Mouse (Mus musculus) fibroblast of lung, adult 2 months (primary cell): Measurements from ENCODE around the gene Slc43a1.

Experiments used
- DNase-seq: peaks from one replicate; pipeline ENCODE4 v3.0.0-alpha.2; 2011; ENCODE audit warnings: low read depth

Gene Slc43a1

DNA sequence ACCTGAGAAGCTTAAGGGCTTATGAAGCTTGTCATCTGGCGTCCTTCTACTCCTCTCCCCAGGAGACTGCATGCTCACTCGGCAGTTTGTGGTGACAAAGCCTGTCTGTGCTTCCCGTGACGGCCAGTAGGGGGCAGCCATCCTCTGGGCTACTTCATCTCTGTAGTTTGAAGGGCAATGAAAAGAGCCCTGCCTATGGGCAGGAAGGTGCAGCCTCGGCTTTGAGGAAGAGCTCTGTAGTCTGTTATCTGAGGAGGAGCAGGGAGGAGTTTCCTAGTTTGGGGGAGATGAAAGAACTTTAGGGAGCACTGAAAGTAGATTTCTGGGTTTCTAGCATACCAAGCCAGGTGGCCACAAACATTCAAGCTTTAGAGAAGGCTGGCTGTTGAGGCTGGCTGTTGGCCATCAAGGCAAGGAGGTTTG, 29.9 kb downstream of the Slc43a1 start:
- DNase-seq = no peak

GRCm38 (mm10) chr2:84868977-84869376, 30.3 kb downstream of the Slc43a1 start:
- DNase-seq = no peak

GRCm38 (mm10) chr2:84870623-84871160, 32.0 kb downstream of the Slc43a1 start:
- DNase-seq = no peak

DNA sequence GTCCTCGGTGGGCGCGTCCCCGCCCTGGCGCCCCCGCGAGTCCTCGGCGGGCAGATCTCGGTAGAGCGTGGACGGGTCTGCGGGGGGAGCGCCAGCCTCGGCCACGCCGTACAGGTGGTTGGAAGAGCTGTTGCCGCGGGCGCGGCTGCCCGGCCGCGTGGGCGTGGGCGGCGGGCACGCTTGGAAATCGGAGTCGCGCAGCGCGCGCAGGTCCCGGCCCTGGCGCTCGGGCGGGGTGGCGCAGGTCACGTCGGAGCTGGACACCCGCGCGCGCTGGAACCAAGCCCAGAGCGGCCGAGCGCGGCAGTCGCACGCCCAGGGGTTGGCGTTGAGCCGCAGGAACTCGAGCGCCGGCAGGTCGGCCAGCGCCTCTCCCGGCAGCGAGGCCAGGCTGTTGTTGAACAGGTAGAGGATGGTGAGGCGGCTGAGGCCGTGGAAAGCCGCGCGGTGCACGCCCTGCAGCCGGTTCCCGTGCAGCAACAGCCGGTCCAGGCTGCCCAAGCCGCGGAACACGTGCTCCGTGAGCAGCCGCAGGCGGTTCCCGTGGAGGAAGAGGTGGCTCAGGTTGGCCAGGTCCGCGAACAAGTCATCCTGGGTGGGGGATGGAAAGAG, 33.6 kb downstream of the Slc43a1 start:
- DNase-seq = no peak

DNA sequence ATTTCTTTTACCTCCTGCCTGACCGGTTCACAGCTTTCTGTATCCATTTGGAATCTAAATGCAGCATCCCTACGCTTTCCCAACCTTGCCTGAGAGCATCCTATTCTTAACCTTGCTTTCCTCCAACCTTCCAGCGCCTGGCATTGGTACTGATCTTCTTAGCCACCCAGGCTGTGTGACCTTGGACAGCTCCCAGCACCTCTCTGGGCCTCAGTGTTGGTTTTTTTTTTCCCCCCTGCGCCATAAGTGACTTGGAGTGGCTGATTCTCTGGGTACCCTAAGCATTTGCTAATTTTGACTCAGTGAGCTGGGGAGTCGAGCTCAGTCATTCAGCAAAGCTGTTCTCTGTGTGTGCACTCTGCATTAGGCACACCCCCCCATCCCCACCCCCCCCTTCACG, 37.2 kb downstream of the Slc43a1 start:
- DNase-seq = no peak

DNA sequence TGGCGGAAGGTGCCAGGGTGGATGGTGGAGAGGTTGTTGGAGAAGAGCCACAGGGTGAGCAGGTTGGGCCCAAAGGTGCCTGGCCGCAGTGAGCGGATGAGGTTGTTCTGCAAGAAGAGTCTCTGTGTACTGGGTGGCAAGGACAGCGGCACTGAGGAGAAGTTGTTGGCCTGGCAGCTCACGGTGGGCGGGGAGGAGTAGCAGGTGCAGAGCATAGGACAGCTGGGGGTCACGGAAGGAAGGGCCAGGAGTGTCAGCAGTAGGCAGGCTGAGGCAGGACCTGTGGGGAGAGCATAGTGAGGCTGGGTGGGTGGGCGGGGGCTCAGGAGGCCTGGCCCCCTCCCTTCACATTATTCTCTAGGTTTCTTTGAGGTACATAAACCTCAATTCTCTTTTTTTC, 41.9 kb downstream of the Slc43a1 start:
- no peak for DNase-seq

GRCm38 (mm10) chr2:84882606-84883005, 44.0 kb downstream of the Slc43a1 start:
- DNase-seq = no peak

DNA sequence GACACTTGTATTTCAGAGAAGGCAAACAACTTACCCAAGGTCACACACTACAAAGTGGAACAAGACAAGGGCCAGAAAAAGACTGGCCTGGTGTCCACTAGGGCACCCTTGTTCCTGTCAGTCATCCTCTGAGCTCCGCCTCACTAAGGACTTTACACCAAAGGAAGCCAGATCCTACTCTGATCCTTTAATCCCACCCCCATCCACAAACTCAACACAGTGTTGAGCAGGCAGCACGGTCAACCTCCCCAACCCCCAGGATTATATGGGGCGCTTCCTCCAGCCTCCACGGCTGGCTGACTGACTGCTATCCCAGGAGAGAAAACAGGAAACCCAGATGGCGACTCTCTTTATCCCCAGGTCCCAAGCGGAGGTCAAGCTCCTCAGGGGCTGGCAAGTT, 44.4 kb downstream of the Slc43a1 start:
- DNase-seq = no peak

DNA sequence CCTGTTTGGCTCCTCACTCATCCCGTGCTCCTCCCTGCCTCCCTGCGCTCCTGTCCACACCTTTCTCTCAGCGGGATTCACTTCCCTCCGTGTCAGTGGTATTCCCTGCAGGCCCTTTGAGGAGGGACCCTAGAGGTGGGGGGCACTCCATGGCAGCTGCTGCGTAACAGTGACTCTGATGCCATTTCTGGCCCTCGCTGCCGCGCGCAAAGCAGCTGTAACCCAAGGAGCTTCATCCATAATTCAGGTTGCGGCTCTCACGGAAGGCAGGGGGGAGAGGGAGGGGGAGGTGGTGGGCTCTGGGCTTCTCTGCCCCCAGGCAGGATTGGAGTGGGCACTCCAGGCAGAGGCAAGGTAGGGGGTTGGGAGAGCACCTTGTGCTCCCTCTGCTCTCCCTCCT, 44.9 kb downstream of the Slc43a1 start:
- DNase-seq = no peak

DNA sequence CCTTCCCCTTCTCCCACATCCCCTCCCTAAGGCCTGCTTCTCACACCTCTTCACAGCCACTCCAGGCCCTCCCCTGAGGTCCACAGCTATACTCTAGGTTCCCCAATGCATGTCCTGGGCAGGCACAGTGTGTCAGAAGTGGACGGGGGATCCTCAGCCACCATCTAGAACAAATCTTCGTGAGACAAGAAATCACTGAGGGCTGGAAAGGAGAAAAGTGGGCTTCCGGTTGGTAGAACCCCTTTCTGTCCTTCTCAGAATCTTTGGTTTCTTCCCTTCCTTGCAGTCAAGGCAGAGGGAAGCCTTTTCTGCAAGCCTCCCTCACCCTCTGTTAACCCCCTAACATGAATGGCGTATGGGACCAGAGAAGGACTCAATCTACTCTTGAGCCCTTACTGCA, 45.3 kb downstream of the Slc43a1 start:
- DNase-seq = no peak

- no peak for DNase-seq
Measured at GRCm38 (mm10) chr2:84884611-84885010, 46.0 kb downstream of the Slc43a1 start.

DNA sequence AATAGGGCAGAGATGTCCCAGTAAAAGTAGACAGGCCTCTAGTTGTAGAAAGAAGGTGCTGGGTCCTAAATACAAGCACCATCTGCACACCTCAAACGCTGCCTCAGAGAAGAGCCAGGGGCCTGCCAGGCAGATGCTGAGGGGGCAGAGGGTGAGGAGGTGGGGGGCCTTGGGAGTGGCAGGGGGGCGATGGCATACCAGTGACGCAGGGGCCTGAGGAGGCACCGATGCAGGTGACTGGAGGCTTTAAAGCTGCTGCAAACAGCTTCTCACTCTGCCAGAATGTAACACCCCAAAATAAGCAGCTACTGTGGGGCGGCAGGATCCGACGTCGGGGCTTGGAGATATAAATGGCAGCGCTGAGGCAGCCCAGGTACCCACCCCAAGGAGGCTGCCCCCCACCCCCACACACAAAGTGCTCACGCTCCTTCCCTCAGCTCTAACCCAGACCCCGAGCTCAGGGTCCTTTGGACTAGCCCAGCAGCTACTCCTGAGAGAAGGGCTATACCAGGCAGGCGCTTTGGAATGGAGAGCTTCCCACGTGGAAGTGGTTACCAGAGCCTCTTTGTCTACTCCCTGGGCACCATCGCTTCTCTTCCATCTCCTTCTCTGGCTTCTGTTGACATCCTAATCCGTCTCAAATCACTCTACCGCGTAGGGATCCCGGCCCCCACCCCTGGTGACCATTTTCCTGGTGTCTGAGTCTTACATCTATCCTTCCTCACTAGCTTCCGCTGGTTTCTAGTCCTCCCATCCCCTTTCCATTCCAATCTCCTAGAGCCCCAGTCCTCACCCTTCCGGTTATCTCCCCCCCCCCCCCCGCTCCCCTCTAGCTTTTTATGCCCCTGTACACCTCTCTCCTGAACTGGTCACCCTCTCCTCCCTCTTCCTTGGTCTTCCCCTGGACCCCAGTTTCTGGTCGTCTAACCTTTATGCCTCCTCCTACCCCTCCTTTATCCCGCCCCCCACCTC, 46.7 kb downstream of the Slc43a1 start:
- no peak for DNase-seq

DNA sequence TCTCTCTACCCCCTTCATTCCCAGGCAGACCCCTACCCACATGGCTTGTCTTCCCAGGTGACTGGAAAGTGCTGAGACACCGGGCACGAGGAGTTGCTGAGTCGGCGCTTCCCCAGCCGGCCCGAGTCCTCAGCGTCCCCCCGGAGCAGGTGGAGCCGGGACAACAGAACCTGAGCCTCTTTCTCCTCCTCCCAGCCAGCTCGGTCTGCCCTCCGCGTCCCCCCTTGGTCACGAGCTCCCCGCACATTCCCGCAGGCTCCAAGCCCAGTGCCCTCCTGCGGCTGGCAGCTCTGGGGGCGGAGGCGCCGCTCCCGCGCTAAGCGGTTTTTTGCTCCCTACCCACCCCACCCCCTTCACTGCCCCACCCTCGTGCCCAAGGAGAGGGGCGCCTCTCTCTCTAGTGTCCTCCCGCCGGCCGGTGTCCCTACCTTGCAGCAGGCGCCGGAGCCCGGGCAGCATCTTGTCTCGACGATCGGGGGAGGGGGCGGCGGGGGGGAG, 47.6 kb downstream of the Slc43a1 start, which contains the start of gene Rtn4rl2:
Gene Rtn4rl2 (minus strand): TSS at position 477 of the 498 bp plus-strand sequence.
- DNase-seq = no peak

GRCm38 (mm10) chr2:84886821-84887281, 48.2 kb downstream of the Slc43a1 start:
- no peak for DNase-seq

- no peak for DNase-seq
Measured at GRCm38 (mm10) chr2:84887411-84888271, 49.0 kb downstream of the Slc43a1 start.

DNA sequence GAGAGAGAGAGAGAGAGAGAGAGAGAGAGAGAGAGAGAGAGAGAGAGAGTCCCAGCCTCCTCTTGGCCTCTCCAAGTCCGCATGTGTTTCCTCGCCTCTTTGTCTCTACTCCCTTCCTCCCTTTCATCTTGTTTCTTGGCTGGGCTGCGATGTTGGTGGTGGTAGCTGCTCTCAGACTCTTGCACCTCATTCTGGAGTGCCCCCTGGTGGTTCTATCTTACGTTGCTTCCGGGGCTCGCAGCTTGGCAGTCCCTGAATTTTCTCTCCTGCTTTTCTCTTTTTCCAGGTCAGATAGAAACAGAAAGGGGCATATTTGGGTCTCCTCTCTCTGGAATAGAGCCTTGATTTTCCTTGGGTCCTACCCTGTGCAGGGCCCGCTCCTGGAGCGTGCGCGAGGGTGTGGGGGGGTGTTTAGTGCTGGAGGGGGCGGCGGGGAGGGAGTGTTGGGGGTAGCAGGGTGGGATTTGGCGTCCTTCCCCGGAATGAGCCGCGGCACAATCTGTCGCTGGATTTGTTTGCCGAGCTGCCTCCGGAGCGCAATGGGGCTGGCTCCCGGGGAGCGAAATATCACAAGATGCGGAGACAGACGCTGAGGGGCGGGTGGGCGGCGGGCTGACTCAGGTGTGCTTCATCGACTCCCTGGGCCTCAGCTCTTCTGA, 50.1 kb downstream of the Slc43a1 start:
- no peak for DNase-seq

DNA sequence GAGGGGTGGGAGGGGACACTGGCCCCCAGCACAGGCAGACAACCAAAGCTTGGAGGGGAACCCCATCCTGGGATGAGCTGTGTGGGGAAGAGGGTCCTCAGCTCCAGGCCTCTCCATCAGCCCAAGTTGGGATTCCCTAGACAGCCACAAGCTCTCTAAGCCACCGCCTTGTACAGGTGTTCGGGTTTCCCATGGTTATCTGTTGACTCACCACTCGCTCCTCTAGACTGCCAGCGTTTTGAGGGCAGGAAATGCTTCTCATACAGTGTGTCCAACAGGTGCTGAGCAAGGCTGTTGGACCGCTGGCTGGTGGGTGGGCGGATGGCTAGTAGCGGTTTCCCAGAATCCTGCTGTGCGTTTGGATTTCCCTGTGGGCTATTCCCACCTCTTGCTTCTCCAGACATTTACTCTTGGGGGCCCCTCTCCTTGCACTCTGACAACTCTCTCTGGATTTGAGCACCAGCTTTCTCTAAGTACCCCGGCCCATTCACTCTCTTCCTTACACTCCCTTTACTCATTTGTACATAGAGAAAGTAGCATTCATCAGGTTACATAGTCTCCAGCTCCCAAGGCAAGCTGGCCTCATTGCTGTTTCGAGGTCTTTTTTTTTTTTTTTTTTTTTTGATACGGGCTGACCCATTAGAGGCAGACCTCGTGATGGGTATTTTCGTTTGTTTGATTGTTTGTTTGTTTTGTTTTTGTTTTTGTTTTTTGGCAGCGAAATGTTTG, 50.8 kb downstream of the Slc43a1 start:
- DNase-seq = no peak

DNA sequence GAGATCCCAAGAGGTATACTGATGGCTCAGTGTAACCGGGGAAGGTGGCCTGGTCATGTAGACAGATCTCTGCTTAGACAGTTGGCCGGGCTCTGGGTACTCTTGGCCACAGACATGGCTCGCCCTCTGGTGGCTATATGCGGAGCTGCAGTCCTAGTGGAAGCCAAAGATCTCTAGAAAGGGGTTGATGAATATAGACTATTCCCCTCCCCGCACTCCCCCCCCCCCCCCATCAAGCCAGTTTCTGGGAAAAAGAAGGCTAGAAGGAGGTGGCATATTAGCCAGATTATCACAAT, 51.3 kb downstream of the Slc43a1 start:
- no peak for DNase-seq

DNA sequence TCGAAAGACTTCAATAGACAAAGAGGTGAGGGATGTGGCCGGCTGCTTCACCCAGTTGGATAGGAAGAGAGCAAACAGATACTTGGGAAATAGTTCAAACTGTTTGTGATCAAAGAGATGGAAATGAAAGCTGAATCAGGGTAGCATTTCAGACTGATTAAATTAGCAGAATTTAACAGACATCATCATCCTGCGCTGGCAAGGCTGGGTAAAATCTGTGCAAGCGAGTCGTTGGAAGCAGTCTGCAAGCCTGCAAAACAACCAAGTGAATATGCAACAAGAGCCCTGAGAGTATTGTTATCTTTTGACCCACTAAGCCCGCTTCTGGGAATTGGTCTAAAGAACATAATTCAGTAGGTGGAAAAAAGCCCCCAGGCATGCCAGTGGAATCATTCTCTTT, 54.7 kb downstream of the Slc43a1 start:
- DNase-seq = no peak

- no peak for DNase-seq
Measured at GRCm38 (mm10) chr2:84895495-84896198, 57.0 kb downstream of the Slc43a1 start.
